Mouse (Mus musculus): ENCODE measurements around the gene Aff4.

Gene Aff4

DNA sequence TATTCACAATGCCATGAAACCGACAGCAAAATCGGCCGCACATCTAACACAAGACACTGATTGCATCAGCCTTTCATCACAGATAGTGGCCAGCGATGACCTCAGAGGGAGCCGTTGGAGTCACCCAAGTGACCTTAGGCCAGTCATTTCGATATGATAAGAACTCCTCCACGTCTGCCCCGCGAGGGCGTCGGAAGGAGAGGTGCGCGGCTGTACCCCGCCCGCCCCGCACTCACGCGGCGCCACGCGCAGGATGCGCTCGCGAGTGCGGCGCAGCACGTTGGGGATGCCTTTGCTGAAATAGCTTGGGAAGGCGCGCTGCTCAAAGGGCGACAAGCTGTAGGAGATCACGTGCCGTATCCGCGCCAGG is 79.7 kb downstream of the Aff4 start:
- peak; percentile 31 for DNase-seq

- DNase-seq: peak; percentile 98
These were observed 80.2 kb downstream of the Aff4 start, which contains the start of the genes Uqcrq and Gdf9 for GRCm38 (mm10) chr11:53430670-53431346. Uqcrq (minus strand) TSS chr11:53430831. Gdf9 (plus strand) TSS chr11:53431023.

DNA sequence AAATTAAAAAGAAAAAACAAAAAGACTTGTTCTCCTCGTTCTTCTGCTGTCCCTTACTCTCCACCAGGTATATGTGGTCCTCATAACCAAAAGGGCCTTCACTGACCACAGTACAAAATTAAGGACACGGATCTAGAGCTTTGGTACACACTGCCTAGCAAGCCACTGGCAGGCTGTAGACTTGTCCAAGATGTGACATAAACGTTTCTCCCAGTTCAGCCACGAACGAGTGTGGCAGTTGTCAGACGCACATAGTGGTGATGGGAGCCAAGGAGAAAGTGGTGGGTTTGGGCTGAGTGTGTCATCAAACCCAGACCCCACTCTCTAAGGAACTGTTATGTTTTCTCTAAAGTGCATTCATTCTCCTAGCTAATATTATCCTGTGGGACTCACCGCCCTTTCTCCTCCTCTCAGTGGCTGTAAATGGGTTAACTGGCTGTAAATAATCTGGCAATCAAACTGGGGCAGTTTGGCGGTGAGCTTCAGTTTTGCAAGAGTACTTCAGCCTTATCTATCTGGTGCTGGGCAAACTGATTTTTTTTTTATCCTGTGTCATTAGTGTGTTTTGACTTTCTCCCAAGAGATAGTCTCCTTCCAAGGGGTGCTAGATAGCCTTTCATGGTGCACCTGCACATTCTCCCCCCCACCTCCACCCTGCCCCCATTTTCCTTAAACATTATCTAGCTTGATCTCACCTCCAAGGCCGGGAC is 80.9 kb downstream of the Aff4 start:
- DNase-seq: no peak

DNA sequence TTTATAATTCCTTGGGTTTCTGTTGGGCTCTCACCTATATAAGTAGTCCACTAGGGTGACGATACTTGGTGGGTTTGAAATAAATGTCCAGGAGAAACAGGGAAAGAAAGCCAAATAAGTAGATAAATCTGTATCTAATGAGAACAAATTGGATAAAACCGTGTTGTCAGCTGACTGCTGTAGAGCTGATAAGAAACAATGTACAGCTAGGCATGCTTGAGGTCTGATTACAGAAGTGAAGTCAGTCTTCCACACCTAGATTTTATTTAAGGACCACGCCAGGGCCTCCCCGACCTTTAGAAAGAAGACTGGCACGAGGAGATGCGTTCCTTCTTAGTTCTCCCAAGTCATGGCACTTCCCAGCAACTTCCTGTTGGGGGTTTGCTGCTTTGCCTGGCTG is 82.4 kb downstream of the Aff4 start:
- no peak for DNase-seq

- DNase-seq: no peak
These were observed 84.9 kb downstream of the Aff4 start for GRCm38 (mm10) chr11:53435504-53435903.

GRCm38 (mm10) chr11:53436338-53436737 is 85.7 kb downstream of the Aff4 start:
- no peak for DNase-seq

GRCm38 (mm10) chr11:53441921-53442320 is 91.3 kb downstream of the Aff4 start:
- no peak for DNase-seq

DNA sequence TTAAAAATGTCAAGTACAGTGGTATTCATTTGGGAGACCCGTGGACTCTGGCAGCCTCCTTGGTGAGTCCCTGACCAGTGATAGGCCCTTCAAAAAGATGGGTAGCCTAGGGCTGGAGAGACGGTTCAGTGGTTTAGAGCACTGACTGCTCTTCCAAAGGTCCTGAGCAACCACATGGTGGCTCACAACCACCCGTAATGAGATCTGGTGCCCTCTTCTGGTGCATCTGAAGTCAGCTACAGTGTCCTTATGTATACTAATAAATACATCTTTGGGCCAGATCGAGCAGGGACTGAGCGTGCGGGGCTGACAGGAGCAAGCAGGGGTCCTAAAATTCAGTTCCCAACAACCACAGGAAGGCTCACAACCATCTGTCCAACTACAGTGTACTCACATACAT is 93.2 kb downstream of the Aff4 start:
- no peak for DNase-seq

DNA sequence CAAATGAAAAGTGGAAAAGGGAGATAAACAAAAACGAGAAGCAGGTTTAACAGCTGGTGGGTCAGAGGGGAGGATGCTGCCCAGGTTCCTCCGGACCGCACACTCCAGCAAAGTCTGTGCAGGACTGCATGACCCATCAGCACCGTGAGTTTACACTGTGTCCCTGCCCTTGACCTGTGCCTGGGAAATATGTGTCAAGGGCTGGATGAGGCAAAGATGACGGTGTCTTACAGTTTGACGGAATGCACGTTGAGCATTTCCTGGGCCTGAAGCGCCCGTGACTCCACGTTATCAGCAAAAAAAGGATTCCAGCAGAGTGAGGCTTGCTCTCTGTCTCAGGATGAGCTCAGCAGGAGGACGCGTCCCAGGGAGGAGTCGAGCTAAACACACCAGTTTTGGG is 94.9 kb downstream of the Aff4 start:
- DNase-seq: no peak

DNA sequence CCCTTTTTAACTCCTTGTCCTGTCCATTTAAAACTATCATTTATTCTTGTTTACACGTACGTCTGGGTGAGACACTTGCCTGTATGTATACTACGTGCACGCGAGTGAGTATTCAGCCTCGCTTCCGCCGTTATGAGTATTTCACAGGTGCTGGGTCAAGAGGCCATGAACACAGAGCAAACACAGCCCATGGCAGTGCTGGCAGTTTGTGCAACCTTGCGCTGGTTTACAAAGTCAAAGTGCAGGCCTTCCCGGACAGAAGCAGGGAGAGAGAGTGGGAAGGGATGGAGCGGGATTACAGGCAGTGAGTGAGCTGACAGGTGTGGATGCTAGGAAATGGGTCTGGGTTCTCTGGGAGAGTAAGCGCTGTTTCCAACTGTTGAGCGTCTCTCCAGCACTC is 95.5 kb downstream of the Aff4 start:
- no peak for DNase-seq

GRCm38 (mm10) chr11:53447996-53448395 is 97.4 kb downstream of the Aff4 start:
- DNase-seq: no peak

DNA sequence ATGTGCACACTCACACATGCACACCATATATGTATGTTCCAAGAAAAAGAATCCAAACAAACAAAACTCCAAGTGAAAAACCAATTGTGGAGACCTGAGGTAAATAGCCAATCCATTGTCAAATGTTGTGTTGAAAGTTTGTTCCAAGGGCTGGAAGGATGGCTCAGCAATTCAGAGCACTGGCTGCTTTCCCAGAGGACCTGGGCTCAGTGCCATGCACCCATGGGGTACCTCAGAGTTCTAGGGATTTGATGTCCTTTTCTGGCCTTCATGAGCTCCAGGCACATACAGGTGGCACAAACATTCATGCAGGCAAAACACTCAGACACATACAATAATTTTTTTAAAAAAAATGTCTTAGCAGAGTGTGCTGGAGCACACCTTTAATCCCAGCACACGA is 97.9 kb downstream of the Aff4 start:
- DNase-seq: no peak

GRCm38 (mm10) chr11:53450070-53450705 is 99.6 kb downstream of the Aff4 start:
- DNase-seq: no peak

DNA sequence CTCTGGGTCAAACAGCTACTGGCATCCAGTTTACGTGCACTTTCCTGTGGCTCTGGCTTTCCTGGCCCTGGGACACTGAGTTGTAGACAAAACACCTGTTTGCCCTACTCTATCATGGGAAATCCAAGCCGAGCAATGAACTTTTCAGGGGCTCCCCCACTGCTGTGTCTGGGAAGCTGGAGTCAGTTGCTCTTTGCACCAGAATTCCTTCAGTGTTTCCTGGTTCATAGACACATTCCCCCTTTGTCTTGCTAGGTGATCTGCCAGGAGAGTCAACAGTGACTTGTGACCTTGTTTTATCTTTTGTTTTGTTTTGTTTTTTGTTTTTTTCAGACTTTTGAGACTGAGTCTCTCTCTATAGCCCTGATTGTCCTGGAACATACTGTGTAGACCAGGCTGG is 100.7 kb downstream of the Aff4 start:
- no peak for DNase-seq

GRCm38 (mm10) chr11:53452396-53452795 is 101.8 kb downstream of the Aff4 start:
- DNase-seq: no peak

- DNase-seq: no peak
These were observed 102.4 kb downstream of the Aff4 start for GRCm38 (mm10) chr11:53453031-53453430.

DNA sequence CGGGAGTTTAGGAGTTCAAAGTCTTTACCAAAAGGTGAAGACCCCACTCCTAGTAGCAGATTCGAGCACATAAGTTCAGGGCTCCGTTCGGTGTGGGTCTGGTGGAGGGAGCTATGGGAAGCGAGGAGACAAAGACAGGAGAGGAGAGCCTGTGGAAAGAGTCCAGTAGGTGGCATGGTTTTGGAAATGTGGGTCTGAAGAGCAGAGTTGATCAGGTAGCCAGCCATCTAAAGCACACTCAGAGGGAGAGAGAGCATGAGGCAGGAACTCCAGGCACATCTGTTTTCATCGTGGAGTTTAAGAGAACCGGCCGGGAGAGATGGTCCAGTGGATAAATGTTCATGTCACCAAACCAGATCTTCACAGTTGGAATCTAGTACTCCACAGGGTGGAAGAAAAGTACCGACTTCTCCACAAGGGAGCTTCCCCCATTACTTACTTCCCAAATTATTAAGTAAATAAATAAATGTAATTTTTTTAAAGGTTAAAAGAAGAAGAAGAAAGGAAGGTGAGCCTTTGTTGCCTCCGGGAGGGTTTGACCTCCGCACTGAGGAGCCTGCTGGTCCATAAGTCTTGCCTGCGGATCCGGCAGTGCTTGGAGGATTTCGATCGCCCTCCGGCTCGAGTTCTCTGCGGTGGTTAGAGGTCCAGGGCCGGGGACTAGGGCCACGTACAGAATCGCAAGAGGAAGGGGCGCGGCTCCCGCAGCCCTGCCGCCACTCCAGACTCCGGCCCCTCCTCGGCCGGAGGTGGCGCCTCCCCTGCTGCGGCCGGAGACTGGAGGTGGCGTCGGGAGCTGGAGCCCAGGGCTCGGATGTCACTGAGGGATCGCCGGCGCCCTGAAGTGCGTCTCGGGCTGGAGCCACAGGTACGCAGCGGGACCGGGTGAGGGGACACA is 106.1 kb downstream of the Aff4 start, which contains the start of the genes Gm10447 and Shroom1:
Gene Gm10447 (minus strand): TSS at position 637 of the 898 bp plus-strand sequence.
Gene Shroom1 (plus strand): TSS at position 732 of the 898 bp plus-strand sequence.
- DNase-seq: no peak

DNA sequence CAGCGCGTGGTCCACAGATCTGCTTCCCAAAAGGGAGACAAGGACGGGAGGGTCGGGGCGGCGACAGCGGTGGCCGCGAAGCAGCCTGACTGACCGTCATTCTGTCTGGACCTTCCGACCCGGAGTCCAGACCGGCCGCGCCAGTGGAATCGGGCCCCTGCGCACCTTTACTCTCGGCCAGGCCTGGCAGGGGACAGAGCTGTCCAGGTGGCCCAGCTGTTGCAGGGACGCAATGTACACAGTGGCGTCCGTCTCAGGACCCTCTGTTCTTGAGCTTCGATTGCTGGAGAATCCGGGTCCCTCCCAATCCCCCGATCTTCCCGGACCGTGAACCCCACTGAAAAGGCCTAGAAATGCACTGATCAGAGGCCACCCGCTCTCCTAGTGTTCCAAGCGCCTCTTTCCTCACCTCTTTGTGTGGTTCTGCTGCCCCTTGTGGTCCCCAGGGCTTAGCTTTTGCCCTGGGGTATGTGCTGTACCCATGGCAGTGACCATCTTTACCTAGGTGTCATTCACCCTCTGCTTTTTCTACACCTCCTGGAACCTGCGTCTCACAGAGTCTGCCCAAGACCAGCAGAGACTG is 106.8 kb downstream of the Aff4 start:
- no peak for DNase-seq

DNA sequence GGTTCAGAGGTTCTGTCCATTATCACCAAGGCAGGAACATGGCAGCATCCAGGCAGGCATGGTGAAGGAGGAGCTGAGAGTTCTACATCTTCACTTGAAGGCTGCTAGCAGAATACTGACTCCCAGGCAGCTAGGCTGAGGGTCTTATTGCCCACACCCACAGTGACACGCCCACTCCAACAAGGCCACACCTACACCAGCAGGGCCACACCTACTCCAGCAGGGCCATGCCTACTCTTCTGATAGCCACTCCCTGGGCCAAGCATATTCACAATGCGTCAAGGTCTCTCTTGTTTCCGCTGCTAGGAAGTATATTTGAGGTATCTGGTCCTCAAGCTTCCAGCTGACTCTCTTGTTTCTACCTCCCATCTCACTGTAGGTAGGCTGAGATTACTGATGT is 108.4 kb downstream of the Aff4 start:
- DNase-seq: no peak

- no peak for DNase-seq
These were observed 109.6 kb downstream of the Aff4 start for GRCm38 (mm10) chr11:53460192-53460591.

DNA sequence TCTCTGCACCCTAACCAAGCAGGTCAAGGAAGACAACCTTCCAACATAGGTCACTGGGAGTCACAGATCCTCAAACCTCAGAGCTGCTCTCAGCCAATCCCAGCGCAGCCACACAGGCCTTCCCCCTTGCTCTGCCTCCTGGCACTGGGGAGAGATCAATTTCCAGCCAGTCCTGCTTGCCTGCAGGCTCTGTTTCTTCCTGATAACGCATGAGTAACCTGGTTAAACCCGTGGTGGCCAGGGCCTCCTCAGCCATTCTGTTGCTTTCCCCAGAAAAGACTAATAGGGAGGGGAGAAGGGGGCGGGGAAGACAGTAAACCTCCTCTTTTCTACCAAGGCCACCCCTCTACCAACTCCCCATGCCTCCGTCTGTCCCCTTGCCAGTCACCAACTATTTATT is 111.1 kb downstream of the Aff4 start:
- no peak for DNase-seq

Measured in right cerebral cortex, postnatal 4 days (tissue).